Mouse (Mus musculus) heart, embryonic 16.5 days (tissue): ENCODE measurements around the gene Fam92b. TPM values are rescaled to one million over a fixed set of nuclear protein-coding genes. Genes with fewer than 3 reads are reported as not detected.

Source experiments
- ATAC-seq: fragments of 200-750 bp; cut with Nextera tagmentation; replicated peaks from 2 replicates; pipeline ENCODE4 v1.8.0; 2017; ENCODE audit warnings: moderate number of reproducible peaks; ENCODE audit not compliant: insufficient read depth, low FRiP score; ENCODE audit errors: extremely low read depth
- H3K27ac ChIP-seq: fragments of 300-500 bp; sonication (generic); 2 replicates; pipeline ENCODE4 v1.5.1; 2014; ENCODE audit warnings: mild to moderate bottlenecking, low read length, control low read depth, moderate library complexity
- H3K27me3 ChIP-seq: fragments of 300-500 bp; sonication (generic); 2 replicates; pipeline ENCODE4 v1.6.1; 2014; ENCODE audit warnings: low read length, mixed read lengths; ENCODE audit not compliant: control insufficient read depth, insufficient read depth
- H3K36me3 ChIP-seq: fragments of 300-500 bp; sonication (generic); 2 replicates; pipeline ENCODE4 v1.6.1; 2014; ENCODE audit not compliant: control insufficient read depth, insufficient read depth
- H3K4me1 ChIP-seq: fragments of 300-500 bp; sonication (generic); 2 replicates; pipeline ENCODE4 v1.6.1; 2014; ENCODE audit warnings: low read length, mixed read lengths; ENCODE audit not compliant: control insufficient read depth, insufficient read depth
- H3K4me2 ChIP-seq: fragments of 300-500 bp; sonication (generic); 2 replicates; pipeline ENCODE4 v1.6.1; 2014; ENCODE audit warnings: low read depth, mild to moderate bottlenecking, control low read depth, low read length
- H3K4me3 ChIP-seq: fragments of 300-500 bp; sonication (generic); 2 replicates; pipeline ENCODE4 v1.5.1; 2014; ENCODE audit warnings: mild to moderate bottlenecking, control low read depth, low read length
- H3K9ac ChIP-seq: fragments of 300-500 bp; sonication (generic); 2 replicates; pipeline ENCODE4 v1.6.1; 2014; ENCODE audit warnings: low read length, control low read depth
- H3K9me3 ChIP-seq: fragments of 300-500 bp; sonication (generic); replicated peaks from 2 replicates; pipeline ENCODE4 v1.6.1; 2016; ENCODE audit warnings: low read length; ENCODE audit not compliant: control insufficient read depth
- WGBS: fragments of 180-500 bp; shearing (Covaris S2); extraction: QIAGEN DNeasy Blood & Tissue Kit; methylation state at CpG from one replicate; pipeline ENCODE4 v1.1.7; 2014; 5-methylcytosine and 5-hydroxymethylcytosine counted together
- polyA plus RNA-seq: library from polyadenylated mRNA; unstranded; fragments of >200 nt; fragmentation: Nextera tagmentation; extraction: Ambion mirVana; gene quantifications from 2 replicates; pipeline ENCODE4 v1.2.1, GENCODE M21; 2015

The Fam92b gene
- 0.66 and 0.79 TPM in 2 replicates for polyA plus RNA-seq

DNA sequence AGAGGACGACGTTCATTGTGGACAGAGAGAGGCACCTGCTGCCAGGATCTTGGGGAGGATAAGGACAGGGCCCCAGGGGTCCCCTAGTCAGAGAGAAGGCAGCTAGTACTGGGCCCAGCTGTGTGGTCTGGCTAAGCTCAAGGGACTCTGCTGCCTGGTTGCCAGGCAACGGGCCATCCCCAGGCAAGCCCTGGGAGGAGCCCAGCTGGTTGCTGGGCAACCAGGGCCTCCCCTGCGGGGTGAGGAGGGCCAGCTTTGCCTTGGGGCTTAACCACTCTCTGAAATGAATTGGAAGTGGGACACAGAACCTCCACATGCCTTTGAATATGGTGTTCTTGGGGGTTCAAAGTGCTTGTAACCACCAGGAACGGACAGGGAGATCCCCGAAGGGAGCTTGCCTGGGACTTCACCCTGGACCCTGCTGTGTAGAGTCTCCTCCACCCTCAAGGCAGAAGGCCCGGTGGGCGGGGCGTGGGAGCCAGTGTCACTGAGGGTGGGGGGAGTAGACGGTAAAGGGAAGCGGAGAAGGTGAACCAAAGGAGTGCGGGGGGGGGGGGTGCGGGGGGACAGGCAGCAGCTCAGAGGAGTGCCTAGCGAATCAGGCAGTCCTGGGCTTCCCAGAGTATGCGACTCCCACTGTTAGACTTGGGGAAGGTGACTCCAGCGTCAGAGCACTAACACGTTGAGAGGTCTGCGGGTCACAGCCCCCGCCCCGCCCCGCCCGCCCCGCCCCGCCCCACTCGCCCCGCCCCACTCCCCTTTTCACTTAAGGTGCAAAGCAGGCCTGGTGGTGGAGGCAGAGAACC lies at the start of gene Fam92b:
TSS of gene Fam92b (minus strand) at position 149 of the 806 bp plus-strand sequence.
- 2% methylated on average over 22 of the region's 26 CpGs for WGBS
- peak within 1 kb of the TSS; percentile 28; the same call in 1 of the 2 replicates for H3K4me2 ChIP-seq
- peak; percentile 84 for ATAC-seq

DNA sequence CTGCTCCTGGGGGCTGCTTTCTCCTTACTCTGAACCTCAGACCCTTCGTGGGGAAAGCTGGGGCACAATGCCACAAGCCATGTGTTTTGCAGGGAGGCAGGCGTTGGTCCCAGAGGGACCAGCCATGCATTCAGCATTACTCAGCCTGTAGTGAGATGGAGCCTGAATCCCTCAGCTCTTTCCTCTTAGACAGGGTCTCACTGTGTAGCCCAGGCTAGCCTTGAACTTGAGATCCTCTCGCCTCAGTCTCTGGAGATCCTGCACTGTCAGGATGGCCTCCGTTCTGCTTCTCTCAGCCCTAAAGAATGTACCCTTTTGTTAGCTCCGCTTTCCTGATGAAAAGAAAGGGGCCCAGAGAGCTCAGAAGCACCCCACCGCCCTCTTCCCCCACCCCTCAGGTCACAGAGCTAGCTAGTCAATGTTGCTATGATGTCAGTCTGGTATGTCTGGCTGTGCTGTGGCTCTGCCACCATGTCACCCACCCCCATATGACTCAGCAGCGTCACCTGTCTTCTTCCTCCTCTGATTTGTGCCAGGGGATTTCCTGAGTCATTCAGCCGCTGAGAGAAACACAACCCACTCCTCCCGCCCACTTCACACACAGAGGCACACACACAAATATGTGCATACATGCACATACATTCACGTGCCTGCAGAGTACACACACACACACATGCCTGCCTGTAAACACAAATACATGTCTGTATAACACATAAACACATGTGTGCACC lies 48.3 kb upstream of the Fam92b start:
- Histone ChIP-seq H3K4me2 (no peak overlapping the region), H3K4me3 (no peak overlapping the region), H3K9ac (no peak overlapping the region), H3K9me3 (no peaks in the 10 kb centered on the region), H3K27ac (no peak overlapping the region), H3K27me3 (peaks cover 7% of the 10 kb centered on the region; the same call in 1 of the 2 replicates), H3K4me1 (peaks cover 13% of the 10 kb centered on the region), H3K36me3 (no peaks in the 10 kb centered on the region)
- no peak for ATAC-seq
- WGBS: 57% methylated on average over 10 of the region's 10 CpGs

More for the DNA sequence above, at the start of gene Fam92b:
- no peaks in the 10 kb centered on the region for H3K36me3 ChIP-seq
- H3K27me3 ChIP-seq: peaks cover 28% of the 10 kb centered on the region
- H3K9ac ChIP-seq: no peak within 1 kb of the TSS
- no peak within 1 kb of the TSS for H3K4me3 ChIP-seq
- H3K9me3 ChIP-seq: no peaks in the 10 kb centered on the region
- H3K27ac ChIP-seq: no peak within 1 kb of the TSS
- peaks cover 17% of the 10 kb centered on the region for H3K4me1 ChIP-seq

DNA sequence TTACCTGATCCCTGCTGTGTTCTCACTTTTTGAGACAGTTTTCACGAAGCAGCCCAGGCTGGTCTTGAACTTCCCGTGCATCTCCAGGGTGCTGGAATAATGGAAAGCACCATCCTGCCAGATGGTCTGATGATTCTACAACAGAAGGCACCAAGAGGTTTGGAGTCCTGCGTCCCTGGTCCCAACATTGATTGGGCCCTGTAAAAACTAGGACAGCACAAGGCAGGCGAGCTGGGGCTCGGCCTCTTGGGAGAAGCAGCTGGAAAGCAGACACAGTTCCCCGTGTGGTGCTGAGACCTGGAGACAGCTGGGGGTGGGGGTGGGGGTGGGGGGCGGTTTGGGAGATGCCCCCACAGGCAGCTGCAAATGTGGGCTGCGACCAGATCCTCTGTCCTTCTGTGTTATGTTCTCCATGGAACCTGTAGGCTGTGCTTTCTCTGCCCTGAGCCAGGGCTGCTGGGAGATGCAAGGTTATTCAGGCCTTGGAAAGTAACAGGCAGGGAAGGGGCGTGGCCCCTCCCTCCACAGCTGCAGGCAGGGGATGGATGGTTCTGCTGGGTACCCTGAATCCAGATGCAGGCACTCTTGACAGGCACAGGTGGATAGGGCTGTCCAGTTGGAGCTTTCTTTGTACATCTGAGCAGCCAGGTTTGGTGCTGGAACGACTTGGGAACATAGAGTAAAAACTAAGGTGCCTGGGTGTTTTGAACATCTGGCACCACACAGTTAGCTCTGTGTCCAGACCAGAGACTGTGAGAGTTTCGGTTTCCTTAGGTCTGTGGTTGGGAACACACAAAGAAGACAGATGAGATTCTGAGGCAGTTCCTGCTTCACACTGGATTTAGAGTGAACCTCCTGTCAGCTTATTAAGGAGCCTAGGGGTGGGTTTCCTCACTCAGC lies 47.5 kb upstream of the Fam92b start:
- no peak for ATAC-seq
- peaks cover 15% of the 10 kb centered on the region for H3K4me1 ChIP-seq
- H3K4me2 ChIP-seq: no peak overlapping the region
- H3K9me3 ChIP-seq: no peaks in the 10 kb centered on the region
- no peaks in the 10 kb centered on the region for H3K36me3 ChIP-seq
- 62% methylated on average over 11 of the region's 11 CpGs for WGBS
- no peak overlapping the region for H3K9ac ChIP-seq
- H3K27ac ChIP-seq: no peak overlapping the region
- H3K27me3 ChIP-seq: no peaks in the 10 kb centered on the region
- no peak overlapping the region for H3K4me3 ChIP-seq

GRCm38 (mm10) chr8:120222548-120222947 lies 45.3 kb upstream of the Fam92b start:
- Histone ChIP-seq H3K4me2 (no peak overlapping the region), H3K4me3 (no peak overlapping the region), H3K27ac (no peak overlapping the region), H3K27me3 (no peaks in the 10 kb centered on the region), H3K4me1 (peaks cover 9% of the 10 kb centered on the region), H3K9ac (no peak overlapping the region), H3K36me3 (no peaks in the 10 kb centered on the region), H3K9me3 (no peaks in the 10 kb centered on the region)
- 65% methylated on average over 11 of the region's 11 CpGs for WGBS
- no peak for ATAC-seq

- H3K36me3 ChIP-seq: no peaks in the 10 kb centered on the region
- peaks cover 28% of the 10 kb centered on the region for H3K4me1 ChIP-seq
- H3K4me3 ChIP-seq: no peak overlapping the region
- ATAC-seq: peak; percentile 75
- H3K27me3 ChIP-seq: no peaks in the 10 kb centered on the region
- 24% methylated on average over 11 of the region's 13 CpGs for WGBS
- H3K27ac ChIP-seq: peak overlapping the region; percentile 69
- H3K9me3 ChIP-seq: no peaks in the 10 kb centered on the region
- 0 out of 2 replicates have a peak overlapping the region, but pooled peaks have one; percentile 23 for H3K9ac ChIP-seq
- H3K4me2 ChIP-seq: no peak overlapping the region
These were observed 39.9 kb upstream of the Fam92b start for GRCm38 (mm10) chr8:120216855-120217830.

DNA sequence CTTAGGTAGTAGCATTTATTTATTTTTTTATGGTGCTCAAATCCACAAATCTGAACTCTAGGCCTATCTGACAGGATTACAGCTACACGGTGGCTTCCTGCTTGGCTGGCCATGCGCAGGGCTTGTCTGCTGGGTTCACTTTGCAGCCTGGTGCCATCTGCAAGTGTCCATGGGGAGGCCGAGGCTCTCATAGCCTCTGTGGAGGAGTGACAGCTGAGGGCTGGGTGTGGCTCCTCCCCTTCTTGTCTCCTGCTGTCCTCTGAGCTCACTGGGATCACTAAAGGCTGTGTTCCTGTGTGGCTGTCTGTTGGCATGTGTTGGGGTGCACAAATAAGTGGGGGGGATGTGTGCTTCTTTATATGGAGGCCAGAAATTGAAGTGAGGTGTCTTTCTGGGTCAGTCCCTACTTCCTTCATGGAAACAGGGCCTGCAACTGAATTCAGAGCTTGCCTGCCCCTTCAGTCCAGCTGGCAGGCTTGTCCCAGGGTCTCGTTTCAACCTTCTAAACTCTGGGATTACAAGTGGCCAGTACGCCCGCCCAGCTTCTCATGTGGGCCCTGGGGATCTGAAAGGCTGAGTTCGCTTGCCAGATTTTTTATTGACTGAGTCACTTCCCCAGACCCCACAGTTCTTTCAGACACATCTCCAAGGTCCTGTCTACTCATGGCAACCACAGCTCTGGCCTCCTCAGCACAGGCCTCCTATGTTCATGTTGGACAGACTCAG lies 38.3 kb upstream of the Fam92b start:
- Histone ChIP-seq H3K27me3 (no peaks in the 10 kb centered on the region), H3K4me3 (no peak overlapping the region), H3K4me2 (no peak overlapping the region), H3K36me3 (no peaks in the 10 kb centered on the region), H3K27ac (0 out of 2 replicates have a peak overlapping the region, but pooled peaks have one; percentile 9), H3K9me3 (no peaks in the 10 kb centered on the region), H3K4me1 (peaks cover 38% of the 10 kb centered on the region), H3K9ac (no peak overlapping the region)
- ATAC-seq: no peak
- 50% methylated on average over 7 of the region's 7 CpGs for WGBS

- Histone ChIP-seq H3K4me2 (no peak overlapping the region), H3K27me3 (no peaks in the 10 kb centered on the region), H3K9me3 (no peaks in the 10 kb centered on the region), H3K9ac (no peak overlapping the region), H3K4me1 (peaks cover 36% of the 10 kb centered on the region), H3K36me3 (no peaks in the 10 kb centered on the region), H3K4me3 (no peak overlapping the region), H3K27ac (no peak overlapping the region)
- WGBS: 58% methylated on average over 5 of the region's 5 CpGs
- ATAC-seq: 0 out of 2 replicates have a peak, but pooled peaks have one; percentile 12
These were observed 36.7 kb upstream of the Fam92b start for GRCm38 (mm10) chr8:120213939-120214338.
